Mouse (Mus musculus) thymus, postnatal 0 days (tissue): ENCODE data around the gene Ina. TPM values are rescaled to one million over a fixed set of nuclear protein-coding genes. Genes with fewer than 3 reads are reported as not detected.
"Not testable (repeated sequence)": the region's sequence is repeated elsewhere in the genome, so short reads cannot be mapped to it uniquely, and the experiment has no call there.

Experiments
- DNase-seq: peaks from one replicate; pipeline ENCODE4 v3.0.0-alpha.2; 2015; ENCODE audit warnings: low spot score
- polyA plus RNA-seq: library from polyadenylated mRNA; unstranded; fragments of >200 nt; fragmentation: Nextera tagmentation; extraction: Ambion mirVana; gene quantifications from 2 replicates; pipeline ENCODE4 v1.2.1, GENCODE M21; 2015

Gene Ina
- polyA plus RNA-seq, 1 experiment from 2014 or later = 0.39 TPM

DNA sequence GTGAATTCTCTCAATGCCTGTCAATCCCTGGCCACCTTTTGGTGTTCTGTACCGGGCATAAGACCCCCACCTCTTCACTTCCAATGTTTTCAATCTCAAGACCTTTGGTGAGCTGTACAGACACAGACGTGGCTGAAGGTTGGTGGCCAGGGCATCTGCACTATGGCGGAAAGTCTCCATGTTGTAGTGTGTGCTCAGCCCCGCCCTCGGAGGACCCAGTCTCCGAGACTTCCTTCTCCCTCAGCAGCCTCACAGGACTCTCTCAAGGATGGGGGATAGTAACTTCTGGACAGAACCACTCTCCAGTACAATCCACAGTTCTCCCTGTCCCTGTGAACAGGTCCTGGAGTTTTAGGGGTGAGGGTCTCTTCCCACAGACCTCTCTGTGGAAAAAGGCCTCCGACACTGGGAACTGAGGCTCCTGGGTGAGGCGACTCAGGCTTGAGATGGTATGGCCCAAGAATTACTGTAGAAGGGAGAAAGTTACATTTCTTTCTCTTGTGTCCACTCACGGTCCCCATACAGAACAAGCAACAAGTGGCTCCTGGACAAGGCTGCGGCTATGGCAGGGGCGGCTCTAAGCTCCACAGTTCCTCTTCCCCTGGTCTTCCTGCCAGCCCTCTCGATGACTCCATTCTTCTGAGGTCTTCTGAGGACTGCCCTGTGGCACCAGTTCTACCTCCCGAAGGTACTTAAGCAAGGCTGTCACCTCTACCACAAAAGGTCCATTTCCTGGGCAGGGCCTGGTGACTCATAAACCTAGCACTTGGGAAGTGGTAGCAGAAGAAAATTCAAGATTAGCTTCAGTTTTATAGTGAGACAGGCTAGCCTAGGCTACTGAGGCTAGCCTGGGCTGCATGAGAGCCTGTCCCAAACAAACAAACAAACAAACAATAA is 29.5 kb upstream of the Ina start:
- no peak for DNase-seq

DNA sequence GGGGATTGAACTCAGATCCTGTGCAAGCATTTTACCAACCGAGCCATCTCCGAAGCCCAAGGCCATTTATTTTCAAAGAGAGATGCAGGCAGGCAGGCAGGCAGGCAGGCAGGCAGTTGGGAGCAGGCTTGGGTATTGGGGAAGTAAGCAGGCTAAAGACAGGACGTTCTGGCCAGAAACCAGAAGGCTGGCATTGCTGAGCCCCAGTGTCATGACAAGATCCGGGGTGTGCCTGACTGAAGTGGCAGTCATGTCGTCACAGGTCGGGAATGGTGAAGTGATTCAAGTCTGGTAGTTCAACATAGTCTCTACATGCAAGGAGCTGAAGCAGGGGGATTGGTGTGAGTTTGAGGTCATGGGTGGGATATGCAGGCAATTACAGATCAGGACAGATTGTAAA is 26.9 kb upstream of the Ina start:
- no peak for DNase-seq

GRCm38 (mm10) chr19:46988231-46989087 is 26.0 kb upstream of the Ina start:
- peak; percentile 60 for DNase-seq

DNA sequence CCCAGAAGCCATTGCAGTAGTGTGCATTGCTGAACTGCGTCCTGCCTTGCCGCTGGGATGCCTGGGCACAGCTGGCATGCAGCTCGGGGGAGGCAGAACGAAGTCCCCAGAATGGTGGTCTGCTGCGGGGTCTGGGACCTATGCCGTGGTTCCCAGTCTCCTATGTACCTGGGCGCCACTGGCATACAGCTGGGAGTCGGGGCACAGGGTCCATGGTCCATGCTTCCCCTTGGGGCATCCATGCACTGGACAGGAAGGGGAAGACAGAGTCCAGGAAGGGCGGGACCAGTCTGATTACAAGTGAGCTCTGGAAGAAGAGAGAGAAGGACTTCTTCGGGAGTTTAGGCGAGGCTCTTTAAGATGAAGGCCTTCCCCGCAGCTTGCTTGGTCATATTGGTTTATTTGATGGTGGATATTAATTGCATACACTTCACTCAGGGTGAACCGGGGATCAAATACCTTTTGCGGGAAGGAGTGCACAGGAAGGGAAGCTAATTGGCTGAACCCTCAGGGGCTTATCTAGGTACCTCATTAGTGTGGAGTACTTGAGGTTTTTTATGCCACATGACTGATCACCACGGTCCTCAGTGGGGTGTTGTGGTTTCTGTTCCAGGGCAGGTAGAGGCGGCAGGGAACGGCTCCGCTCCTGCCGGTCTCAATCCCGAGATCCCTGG is 24.9 kb upstream of the Ina start:
- no peak for DNase-seq

- no peak for DNase-seq
These were observed 24.4 kb upstream of the Ina start for GRCm38 (mm10) chr19:46990153-46990518.

DNA sequence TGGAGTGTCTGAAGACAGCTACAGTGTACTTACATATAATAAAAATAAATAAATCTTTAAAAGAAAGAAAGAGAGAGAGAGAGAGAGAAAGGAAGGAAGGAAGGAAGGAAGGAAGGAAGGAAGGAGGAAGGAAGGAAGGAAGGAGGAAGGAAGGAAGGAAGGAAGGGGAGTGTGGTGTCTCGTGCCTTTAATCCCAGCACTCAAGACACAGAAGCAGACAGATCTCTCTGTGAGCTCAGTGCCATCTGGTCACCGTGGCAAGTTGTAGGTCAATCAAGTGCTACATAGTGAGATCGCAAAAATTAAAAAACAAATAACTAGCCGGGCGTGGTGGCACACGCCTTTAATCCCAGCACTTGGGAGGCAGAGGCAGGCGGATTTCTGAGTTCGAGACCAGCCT is 23.9 kb upstream of the Ina start:
- DNase-seq = not testable (repeated sequence)

GRCm38 (mm10) chr19:46991145-46991544 is 23.4 kb upstream of the Ina start:
- DNase-seq = peak; percentile 83

DNA sequence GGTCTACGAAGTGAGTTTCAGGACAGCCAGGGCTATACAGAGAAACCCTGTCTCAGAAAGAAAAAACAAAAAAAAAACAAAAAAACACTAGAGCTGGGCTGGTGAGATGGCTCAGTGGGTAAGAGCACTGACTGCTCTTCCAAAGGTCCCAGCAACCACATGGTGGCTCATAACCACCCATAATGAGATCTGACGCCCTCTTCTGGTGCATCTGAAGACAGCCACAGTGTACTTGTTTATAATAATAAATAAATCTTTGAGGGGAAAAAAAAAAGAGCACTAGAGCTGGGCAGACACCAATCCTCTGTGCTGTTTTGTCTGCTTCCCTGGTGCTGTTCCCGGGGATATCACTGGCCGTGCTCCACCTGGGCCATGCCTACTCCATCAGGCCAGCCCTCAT is 22.2 kb upstream of the Ina start:
- DNase-seq = not testable (repeated sequence)

DNA sequence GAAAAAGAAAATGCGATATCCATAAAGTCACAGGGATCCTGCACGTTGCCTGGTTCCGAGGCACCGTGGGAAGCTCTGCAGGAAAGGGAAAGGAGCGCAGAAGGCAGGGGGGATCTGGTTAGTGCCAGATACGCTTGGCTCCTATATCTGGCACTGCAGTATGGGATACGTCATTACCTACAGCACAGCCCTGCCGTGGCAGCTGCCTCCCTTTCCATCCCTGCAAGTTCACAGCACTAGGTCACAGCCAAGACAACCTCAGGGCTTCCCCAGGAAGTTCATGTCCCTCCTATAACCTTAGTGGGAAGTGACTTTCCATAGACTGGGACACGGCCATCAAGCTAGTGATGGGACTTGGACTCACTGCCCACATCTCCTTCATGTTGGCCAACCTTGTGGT is 18.4 kb upstream of the Ina start:
- no peak for DNase-seq

- DNase-seq = no peak
These were observed 16.2 kb upstream of the Ina start for GRCm38 (mm10) chr19:46998168-46998870.

- no peak for DNase-seq
These were observed 15.5 kb upstream of the Ina start for GRCm38 (mm10) chr19:46998953-46999352.

GRCm38 (mm10) chr19:46999753-47000152 is 14.7 kb upstream of the Ina start:
- no peak for DNase-seq

DNA sequence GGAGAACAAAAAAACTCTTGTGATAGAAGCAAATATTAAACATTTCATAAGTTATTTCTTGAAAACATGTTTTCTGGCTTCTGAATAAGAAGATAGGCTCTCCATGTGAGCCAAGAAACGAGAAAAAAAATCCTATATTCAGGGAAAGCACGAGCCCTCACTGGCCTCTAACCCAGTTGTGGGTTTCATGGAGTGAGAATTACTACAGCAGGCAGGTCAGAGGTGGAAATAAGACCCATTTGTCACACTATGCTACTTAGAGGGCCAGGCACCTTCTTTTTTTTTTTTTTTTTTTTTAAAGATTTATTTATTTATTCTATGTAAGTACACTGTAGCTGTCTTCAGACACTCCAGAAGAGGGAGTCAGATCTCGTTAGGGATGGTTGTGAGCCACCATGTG is 14.1 kb upstream of the Ina start:
- DNase-seq = not testable (repeated sequence)

DNA sequence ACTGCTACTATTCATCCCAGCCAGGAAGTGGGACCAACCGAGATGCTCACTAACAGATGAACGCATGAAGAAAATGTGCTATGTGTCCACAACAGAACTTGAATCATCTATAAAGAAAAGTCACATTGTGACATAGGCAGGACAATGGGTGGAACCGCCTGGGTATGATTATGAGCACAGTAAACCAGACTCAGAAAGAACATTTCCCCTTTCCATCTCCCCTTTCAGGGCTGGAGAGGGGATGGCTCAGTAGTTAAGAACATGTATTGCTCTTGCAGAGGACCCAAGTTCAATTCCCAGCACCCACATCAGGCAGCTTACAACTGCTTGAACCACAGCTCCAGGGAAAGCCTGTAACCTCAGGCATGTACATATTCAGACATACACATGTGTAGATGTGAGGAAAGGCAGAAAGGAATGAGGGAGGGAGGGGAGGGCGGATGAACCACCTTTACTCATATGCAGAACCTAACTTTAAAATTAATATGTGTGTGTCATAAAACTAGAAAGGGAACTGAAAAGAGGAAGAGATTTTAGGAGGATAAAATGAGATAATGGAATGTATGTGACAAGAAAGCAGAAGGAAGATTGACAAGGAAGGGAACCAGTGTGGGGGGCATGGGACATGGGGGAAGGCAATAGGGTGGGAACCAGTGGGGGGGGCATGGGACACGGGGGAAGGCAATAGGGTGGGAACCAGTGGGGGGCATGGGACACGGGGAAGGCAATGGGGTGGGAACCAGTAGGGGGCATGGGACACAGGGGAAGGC is 10.6 kb upstream of the Ina start:
- DNase-seq = no peak

DNA sequence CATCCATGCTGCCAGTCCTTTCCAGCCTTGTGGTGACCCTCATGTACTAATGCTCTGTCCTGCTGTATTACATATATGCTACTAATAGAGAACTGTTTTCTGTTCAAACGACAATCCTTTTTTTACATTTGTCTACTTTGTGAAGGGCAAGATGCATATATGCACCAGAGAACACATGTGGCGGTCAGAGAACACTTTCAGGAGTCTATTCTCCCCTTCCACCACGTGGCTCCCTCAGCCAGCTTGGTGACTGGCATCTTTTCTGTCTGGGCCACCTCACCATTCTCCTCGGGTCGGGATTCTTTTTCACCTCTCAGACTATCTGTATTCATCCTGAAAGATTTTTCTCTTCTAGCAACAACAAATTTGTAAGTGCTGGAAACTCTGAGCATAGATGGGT is 8.6 kb upstream of the Ina start:
- DNase-seq = no peak

DNA sequence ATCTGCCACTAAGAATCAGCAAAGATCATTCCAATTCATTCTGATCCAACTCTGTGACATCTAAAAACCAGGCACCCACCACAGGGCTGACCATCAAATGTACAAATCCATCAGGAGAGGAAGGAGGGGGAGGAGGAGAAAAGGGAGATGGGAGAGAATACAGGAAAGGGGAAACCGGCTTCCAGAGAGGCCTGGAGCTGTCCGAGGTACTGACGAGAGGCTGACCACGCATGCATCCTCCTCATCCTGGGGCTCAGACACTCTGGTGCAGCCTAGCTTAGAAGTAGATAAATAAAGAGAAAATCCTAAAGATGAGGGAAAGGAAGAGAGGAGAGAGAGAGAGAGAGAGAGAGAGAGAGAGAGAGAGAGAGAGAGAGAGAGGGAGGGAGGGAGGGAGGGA is 8.2 kb upstream of the Ina start:
- no peak for DNase-seq

GRCm38 (mm10) chr19:47009420-47009819 is 5.1 kb upstream of the Ina start:
- no peak for DNase-seq

DNA sequence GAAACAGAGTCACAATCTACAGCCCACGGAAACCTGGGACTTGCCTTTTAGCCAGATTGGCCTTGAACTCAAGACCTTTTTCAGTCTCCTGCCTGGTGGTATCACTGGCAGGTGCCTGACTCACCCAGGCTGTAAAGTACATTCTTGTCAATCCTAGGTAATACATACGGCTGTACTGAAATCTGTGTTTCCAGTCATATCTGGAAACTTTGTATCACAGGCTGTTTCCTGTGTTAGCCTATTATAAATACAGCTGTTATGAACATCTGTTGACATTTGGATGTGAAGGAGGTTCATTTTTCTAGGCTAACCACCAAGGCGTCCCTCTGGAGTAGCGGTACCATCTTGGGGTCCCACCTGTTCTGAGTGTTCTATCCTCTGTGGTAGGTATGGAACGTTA is 4.6 kb upstream of the Ina start:
- DNase-seq = no peak

GRCm38 (mm10) chr19:47012521-47013130 is 1.9 kb upstream of the Ina start:
- no peak for DNase-seq
